17 mouse cellular contexts compared by ENCODE assay signal in genomic region chr2:54906282-54907060, GRCm38 (mm10).
A peak's percentile ranks its signal among the peaks of the same experiment; 100 is the strongest.
DNase-seq lines count a peak whose midpoint lies in the region; ATAC-seq and TF ChIP-seq lines count a peak whose summit lies in the region.
"Had no signal": no experiment of that assay in that cellular context is flagged by ENCODE, and none has a peak within 500 bp of the region (broad histone marks: within the 10 kb centered on the region; RNA-seq: fewer than 3 reads in every experiment).

No protein-coding gene starts in this region.

- no peaks in the 10 kb centered on the region for H3K9me3 ChIP-seq in forebrain, postnatal 0 days (ENCODE audit: low read length)
- H3K9me3 ChIP-seq in forebrain, embryonic 10.5 days = no peaks in the 10 kb centered on the region
- no peaks in the 10 kb centered on the region for H3K9me3 ChIP-seq in neural tube, embryonic 11.5 days (ENCODE audit: control insufficient read depth, low read length)
- no peaks in the 10 kb centered on the region for H3K9me3 ChIP-seq in hindbrain, postnatal 0 days (ENCODE audit: low read length)
- H3K9me3 ChIP-seq: embryonic facial prominence, embryonic 15.5 days; heart, embryonic 13.5 days had no signal

- 68% methylated on average over 7 of the region's 7 CpGs for WGBS in forebrain, postnatal 0 days
- WGBS in forebrain, embryonic 10.5 days = 88% methylated on average over 7 of the region's 7 CpGs
- 83% methylated on average over 7 of the region's 7 CpGs for WGBS in neural tube, embryonic 11.5 days
- 55% methylated on average over 7 of the region's 7 CpGs for WGBS in hindbrain, postnatal 0 days

- ATAC-seq in forebrain, postnatal 0 days = no peak
- no peak for ATAC-seq in neural tube, embryonic 11.5 days (ENCODE audit: insufficient read depth, low FRiP score, low TSS enrichment)
- peak; percentile 75; the same call in 1 of the 2 replicates for ATAC-seq in hindbrain, postnatal 0 days

- H3K4me2 ChIP-seq in forebrain, postnatal 0 days (ENCODE audit: low read depth) = no peak overlapping the region
- H3K4me2 ChIP-seq in neural tube, embryonic 11.5 days (ENCODE audit: low read depth) = no peak overlapping the region
- no peak overlapping the region for H3K4me2 ChIP-seq in hindbrain, postnatal 0 days (ENCODE audit: low read depth, low read length)
- H3K4me2 ChIP-seq: embryonic facial prominence, embryonic 15.5 days; heart, embryonic 13.5 days; lung, embryonic 14.5 days had no signal

- H3K27ac ChIP-seq in forebrain, postnatal 0 days (ENCODE audit: low read depth, low read length) = no peak overlapping the region
- no peak overlapping the region for H3K27ac ChIP-seq in forebrain, embryonic 10.5 days
- H3K27ac ChIP-seq in neural tube, embryonic 11.5 days (ENCODE audit: low read depth, low read length) = no peak overlapping the region
- H3K27ac ChIP-seq in hindbrain, postnatal 0 days = no peak overlapping the region
- H3K27ac ChIP-seq: embryonic facial prominence, embryonic 15.5 days; heart, embryonic 13.5 days had no signal

- peak; percentile 3 for DNase-seq in forebrain, postnatal 0 days
- no peak for DNase-seq in forebrain, embryonic 10.5 days (ENCODE audit: extremely low spot score, low spot score)
- peak; percentile 8 for DNase-seq in neural tube, embryonic 11.5 days (ENCODE audit: low spot score)
- DNase-seq in neural tube, embryonic 10.5 days (ENCODE audit: extremely low spot score, low spot score) = no peak
- peak; percentile 68 to 75 for DNase-seq in cerebellum, adult 18-20 months
- DNase-seq in hindbrain, postnatal 0 days (ENCODE audit: low spot score) = peak; percentile 59
- DNase-seq in thymus, postnatal 25 days = no peak
- DNase-seq in left cerebral cortex, postnatal 25 days (ENCODE audit: low spot score in 2 of 2) = no peak
- DNase-seq: adrenal gland, postnatal 36 days; B cell, adult 2 months; gastrocnemius, postnatal 36 days; kidney, adult 8-10 months; liver; lung, embryonic 14.5 days; thymus, postnatal 4 days had no signal

- H3K9ac ChIP-seq in forebrain, postnatal 0 days = no peak overlapping the region
- H3K9ac ChIP-seq in neural tube, embryonic 11.5 days (ENCODE audit: low read length) = no peak overlapping the region
- no peak overlapping the region for H3K9ac ChIP-seq in hindbrain, postnatal 0 days (replicated peaks; ENCODE audit: low read length)
- H3K9ac ChIP-seq: embryonic facial prominence, embryonic 15.5 days; heart, embryonic 13.5 days; lung, embryonic 14.5 days had no signal

- H3K27me3 ChIP-seq in forebrain, postnatal 0 days (ENCODE audit: insufficient read depth, low read length) = no peaks in the 10 kb centered on the region
- no peaks in the 10 kb centered on the region for H3K27me3 ChIP-seq in forebrain, embryonic 10.5 days (ENCODE audit: poor library complexity, severe bottlenecking)
- H3K27me3 ChIP-seq in neural tube, embryonic 11.5 days (ENCODE audit: control insufficient read depth, insufficient read depth, low read length) = no peaks in the 10 kb centered on the region
- no peaks in the 10 kb centered on the region for H3K27me3 ChIP-seq in hindbrain, postnatal 0 days (ENCODE audit: insufficient read depth, low read length)
- H3K27me3 ChIP-seq: embryonic facial prominence, embryonic 15.5 days; heart, embryonic 13.5 days had no signal

- H3K36me3 ChIP-seq in forebrain, postnatal 0 days (ENCODE audit: insufficient read depth) = no peaks in the 10 kb centered on the region
- no peaks in the 10 kb centered on the region for H3K36me3 ChIP-seq in forebrain, embryonic 10.5 days (replicated peaks)
- H3K36me3 ChIP-seq in neural tube, embryonic 11.5 days (ENCODE audit: control insufficient read depth, insufficient read depth, low read length) = no peaks in the 10 kb centered on the region
- H3K36me3 ChIP-seq in hindbrain, postnatal 0 days (ENCODE audit: insufficient read depth, low read length) = no peaks in the 10 kb centered on the region
- H3K36me3 ChIP-seq: embryonic facial prominence, embryonic 15.5 days; heart, embryonic 13.5 days had no signal

- no peak for TF ChIP-seq CTCF in forebrain, postnatal 0 days (IDR thresholded peaks at IDR 0.05; ENCODE audit: low read depth)
- no peak for TF ChIP-seq CTCF in hindbrain, postnatal 0 days (IDR thresholded peaks at IDR 0.05; ENCODE audit: low read depth)

- intact Hi-C loops in left cerebral cortex, postnatal 25 days (cut with DNase I) = no loop called here

- no peaks in the 10 kb centered on the region for H3K4me1 ChIP-seq in forebrain, postnatal 0 days (ENCODE audit: insufficient read depth)
- H3K4me1 ChIP-seq in forebrain, embryonic 10.5 days = 0 out of 2 replicates have a peak, but pooled peaks cover 3% of the 10 kb centered on the region
- no peaks in the 10 kb centered on the region for H3K4me1 ChIP-seq in neural tube, embryonic 11.5 days (ENCODE audit: control insufficient read depth, insufficient read depth, low read length)
- H3K4me1 ChIP-seq in hindbrain, postnatal 0 days (ENCODE audit: insufficient read depth, low read length) = no peaks in the 10 kb centered on the region
- H3K4me1 ChIP-seq: embryonic facial prominence, embryonic 15.5 days; heart, embryonic 13.5 days had no signal

- no peak overlapping the region for H3K4me3 ChIP-seq in forebrain, postnatal 0 days (ENCODE audit: low read depth, low read length)
- no peak overlapping the region for H3K4me3 ChIP-seq in forebrain, embryonic 10.5 days
- no peak overlapping the region for H3K4me3 ChIP-seq in neural tube, embryonic 11.5 days (ENCODE audit: low read depth, low read length)
- no peak overlapping the region for H3K4me3 ChIP-seq in hindbrain, postnatal 0 days (ENCODE audit: low read length)
- H3K4me3 ChIP-seq: embryonic facial prominence, embryonic 15.5 days; heart, embryonic 13.5 days had no signal

Comparison
In these comparisons a context has a peak if more than half of its experiments do, and no peak if none do; other contexts are left out.
1. DNase-seq: peak in forebrain, postnatal 0 days (single experiment), neural tube, embryonic 11.5 days (single experiment), cerebellum, adult 18-20 months (2 of 2) and hindbrain, postnatal 0 days (single experiment); none in forebrain, embryonic 10.5 days (single experiment), neural tube, embryonic 10.5 days (single experiment), thymus, postnatal 25 days (single experiment) and left cerebral cortex, postnatal 25 days (0 of 2).